Mouse (Mus musculus) hindbrain, embryonic 14.5 days (tissue): Measurements from ENCODE around the gene Cldnd2. TPM values are rescaled to one million over a fixed set of nuclear protein-coding genes. Genes with fewer than 3 reads are reported as not detected.
A peak's percentile ranks its signal among the peaks of the same experiment; 100 is the strongest.

Experiments used
- ATAC-seq: fragments of 200-750 bp; cut with Nextera tagmentation; 2 replicates; pipeline ENCODE4 v1.8.0; 2017; ENCODE audit warnings: moderate number of reproducible peaks, mild to moderate bottlenecking, moderate TSS enrichment, moderate library complexity; ENCODE audit not compliant: low FRiP score
- DNase-seq: peaks from one replicate; pipeline ENCODE4 v3.0.0-alpha.2; 2015; ENCODE audit warnings: low spot score
- H3K27ac ChIP-seq: fragments of 300-500 bp; sonication (generic); 2 replicates; pipeline ENCODE4 v1.5.1; 2014; ENCODE audit warnings: mild to moderate bottlenecking, moderate library complexity
- H3K27me3 ChIP-seq: fragments of 300-500 bp; sonication (generic); 2 replicates; pipeline ENCODE4 v1.6.1; 2014; ENCODE audit warnings: mild to moderate bottlenecking, low read length, mixed read lengths; ENCODE audit not compliant: control insufficient read depth, insufficient read depth
- H3K36me3 ChIP-seq: fragments of 300-500 bp; sonication (generic); replicated peaks from 2 replicates; pipeline ENCODE4 v1.6.1; 2014; ENCODE audit not compliant: control insufficient read depth, insufficient read depth
- H3K4me1 ChIP-seq: fragments of 300-500 bp; sonication (generic); replicated peaks from 2 replicates; pipeline ENCODE4 v1.6.1; 2014; ENCODE audit warnings: antibody characterized with exemption, low read length, mixed read lengths; ENCODE audit not compliant: control insufficient read depth, insufficient read depth
- H3K4me2 ChIP-seq: fragments of 300-500 bp; sonication (generic); replicated peaks from 2 replicates; pipeline ENCODE4 v1.6.1; 2014; ENCODE audit warnings: mild to moderate bottlenecking, moderate library complexity
- H3K4me3 ChIP-seq: fragments of 300-500 bp; sonication (generic); replicated peaks from 2 replicates; pipeline ENCODE4 v1.5.1; 2014; ENCODE audit warnings: mild to moderate bottlenecking, low read length
- H3K9ac ChIP-seq: fragments of 300-500 bp; sonication (generic); 2 replicates; pipeline ENCODE4 v1.6.1; 2014
- H3K9me3 ChIP-seq: fragments of 300-500 bp; sonication (generic); 2 replicates; pipeline ENCODE4 v1.6.1; 2016; ENCODE audit warnings: low read length; ENCODE audit not compliant: control insufficient read depth
- WGBS: fragments of 180-500 bp; shearing (Covaris S2); extraction: QIAGEN DNeasy Blood & Tissue Kit; methylation state at CpG from one replicate; pipeline ENCODE4 v1.1.7; 2014; 5-methylcytosine and 5-hydroxymethylcytosine counted together
- microRNA-seq: library from miRNA; unstranded; fragments of <30 nt; microRNA quantifications from one replicate; pipeline ENCODE4, GENCODE M21; 2016
- polyA plus RNA-seq: library from polyadenylated mRNA; unstranded; fragments of >200 nt; fragmentation: Nextera tagmentation; extraction: Ambion mirVana; gene quantifications from 2 replicates; pipeline ENCODE4 v1.2.1, GENCODE M21; 2014

The Cldnd2 gene
- polyA plus RNA-seq, 1 experiment from 2014 or later, result not detected

DNA sequence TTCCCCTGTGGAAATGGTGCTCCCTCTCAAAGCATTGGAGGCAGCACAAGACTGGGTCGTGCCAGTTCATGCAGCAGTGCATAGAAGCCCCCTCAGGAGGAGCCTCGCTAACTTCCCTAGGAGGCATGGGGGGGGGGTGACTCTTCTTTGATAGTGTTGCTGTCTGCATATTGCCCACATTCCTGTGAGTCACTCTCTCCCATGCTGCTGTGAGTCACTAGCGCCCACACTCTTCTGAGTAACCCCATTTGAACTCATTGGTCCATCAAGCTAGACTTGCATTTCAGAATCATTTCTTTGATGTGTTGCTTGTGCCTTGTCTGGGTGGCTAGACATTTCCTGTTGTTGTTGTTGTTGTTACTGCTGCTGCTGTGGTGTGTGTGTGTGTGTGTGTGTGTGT, 40.6 kb downstream of the Cldnd2 start:
- Histone ChIP-seq H3K4me1 (peaks cover 17% of the 10 kb centered on the region), H3K36me3 (peaks cover 9% of the 10 kb centered on the region), H3K4me3 (no peak overlapping the region), H3K4me2 (no peak overlapping the region), H3K27ac (no peak overlapping the region), H3K9ac (no peak overlapping the region), H3K27me3 (peaks cover 24% of the 10 kb centered on the region), H3K9me3 (no peaks in the 10 kb centered on the region)
- 69% methylated on average over 3 of the region's 3 CpGs for WGBS
- no peak for ATAC-seq
- DNase-seq, result no peak

DNA sequence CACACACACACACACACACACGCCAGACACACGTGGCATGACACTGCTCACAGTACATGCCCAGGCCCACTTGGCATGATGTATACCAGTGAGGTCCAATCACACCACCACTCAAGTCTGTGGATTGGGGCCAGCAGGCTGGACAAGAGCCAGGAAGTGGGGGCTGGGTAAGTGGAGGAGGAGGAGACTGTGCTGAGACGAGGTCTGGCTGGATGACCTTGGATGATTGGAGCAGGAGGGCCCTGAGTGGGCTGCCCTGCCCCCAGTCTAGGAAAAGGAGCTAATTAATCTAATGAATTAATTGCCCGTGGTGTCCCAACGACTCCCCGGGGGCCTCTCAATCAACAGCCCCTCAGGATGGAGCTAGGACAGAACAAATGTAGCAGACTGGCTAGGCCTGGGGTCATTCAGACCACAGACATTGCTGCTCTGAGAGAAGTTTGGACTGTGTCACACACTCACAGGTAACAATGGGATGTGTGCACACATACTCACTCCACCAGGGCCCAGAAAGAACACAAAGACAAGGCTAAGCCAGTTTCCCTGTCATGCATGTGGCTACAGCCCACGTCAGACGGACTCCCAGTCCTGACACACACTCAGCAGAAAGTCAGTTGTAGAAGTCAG, 41.6 kb downstream of the Cldnd2 start:
- H3K4me1 ChIP-seq, result peaks cover 17% of the 10 kb centered on the region
- H3K4me3 ChIP-seq, result no peak overlapping the region
- peaks cover 19% of the 10 kb centered on the region for H3K27me3 ChIP-seq
- H3K4me2 ChIP-seq, result no peak overlapping the region
- no peak overlapping the region for H3K9ac ChIP-seq
- DNase-seq (peak; percentile 62), ATAC-seq (peak; percentile 68)
- WGBS, result 45% methylated on average over 8 of the region's 8 CpGs
- H3K36me3 ChIP-seq, result peaks cover 6% of the 10 kb centered on the region
- no peaks in the 10 kb centered on the region for H3K9me3 ChIP-seq
- H3K27ac ChIP-seq, result 0 out of 2 replicates have a peak overlapping the region, but pooled peaks have one; percentile 5

DNA sequence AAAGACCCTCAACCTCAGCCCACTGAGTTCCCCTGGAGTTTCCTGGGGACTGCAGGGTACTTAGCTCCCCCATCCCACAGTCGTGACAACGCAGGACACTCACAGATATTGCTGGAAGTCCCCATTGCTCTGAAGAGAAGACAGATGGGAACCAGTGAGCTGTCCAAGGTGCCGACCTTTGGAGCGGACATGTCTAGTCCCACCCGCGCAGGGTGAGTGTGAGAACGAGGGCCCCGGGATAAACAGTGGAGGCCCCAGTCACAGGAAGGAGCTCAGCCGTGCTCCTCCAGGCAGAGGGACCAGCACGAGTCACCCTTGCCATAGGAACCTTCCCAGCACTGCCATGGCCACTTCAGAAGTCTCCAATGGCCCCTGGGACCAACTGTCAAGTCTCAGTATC, 42.7 kb downstream of the Cldnd2 start:
- Histone ChIP-seq H3K4me3 (no peak overlapping the region), H3K36me3 (peaks cover 6% of the 10 kb centered on the region), H3K27me3 (peaks cover 8% of the 10 kb centered on the region), H3K27ac (no peak overlapping the region), H3K9me3 (no peaks in the 10 kb centered on the region), H3K4me2 (no peak overlapping the region), H3K9ac (no peak overlapping the region), H3K4me1 (peaks cover 22% of the 10 kb centered on the region)
- DNase-seq (no peak), ATAC-seq (no peak)
- WGBS, result 20% methylated on average over 10 of the region's 10 CpGs

DNA sequence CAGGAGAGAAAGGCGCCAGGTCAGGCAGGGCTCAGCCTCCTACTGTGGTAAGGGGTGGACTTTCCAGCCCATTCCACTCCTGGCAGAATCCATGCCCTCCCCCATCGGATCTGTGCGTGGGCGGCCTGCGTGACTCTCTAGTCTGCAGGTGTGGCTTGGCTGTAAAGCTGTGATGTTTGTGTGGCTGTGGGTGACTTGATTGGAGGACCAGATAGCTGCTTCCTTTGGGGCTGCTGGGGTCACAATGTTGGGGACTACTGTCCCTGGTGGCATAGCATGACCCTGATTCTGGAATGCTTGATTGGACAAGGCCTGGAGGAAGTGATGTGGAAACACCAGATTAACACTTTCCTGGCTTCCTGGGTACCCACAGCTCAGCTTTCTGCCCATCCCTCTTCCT, 48.1 kb downstream of the Cldnd2 start:
- Histone ChIP-seq H3K9me3 (no peaks in the 10 kb centered on the region), H3K4me3 (peak overlapping the region; percentile 64), H3K4me1 (peaks cover 11% of the 10 kb centered on the region), H3K27me3 (no peaks in the 10 kb centered on the region), H3K4me2 (peak overlapping the region; percentile 76), H3K36me3 (no peaks in the 10 kb centered on the region), H3K9ac (peak overlapping the region; percentile 96), H3K27ac (peak overlapping the region; percentile 86; the same call in 1 of the 2 replicates)
- 33% methylated on average over 5 of the region's 5 CpGs for WGBS
- ATAC-seq (no peak), DNase-seq (no peak)

DNA sequence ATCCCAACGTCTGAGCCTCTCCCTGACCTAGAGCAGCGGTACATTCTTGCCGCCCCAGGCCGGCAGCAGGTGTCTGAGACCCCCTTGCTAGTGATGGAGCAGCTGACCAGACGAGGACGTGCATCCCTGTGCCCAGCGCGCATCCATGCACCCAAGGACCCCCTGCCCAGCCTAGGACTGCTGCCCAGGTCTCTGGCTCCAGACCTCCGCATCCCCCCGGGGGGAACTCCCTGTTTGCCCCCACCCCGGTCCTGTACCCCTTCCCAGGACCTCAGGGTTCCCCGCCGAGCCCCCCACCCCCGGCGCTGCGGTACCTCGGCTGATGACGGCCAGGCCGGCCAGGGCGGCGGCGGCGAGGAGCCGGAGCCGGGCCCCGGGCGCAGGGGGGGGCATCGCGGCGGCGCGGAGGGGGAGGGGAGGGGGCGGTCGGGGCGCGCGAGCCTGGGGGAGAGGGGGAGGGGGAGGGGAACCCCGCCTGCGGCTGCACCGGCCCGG, 49.1 kb downstream of the Cldnd2 start, which contains the start of gene Iglon5:
Gene Iglon5 (minus strand): TSS at position 445 of the 495 bp plus-strand sequence.
- WGBS, result under 1% methylated on average over 26 of the region's 41 CpGs
- DNase-seq (no peak), ATAC-seq (peak; percentile 68)
- Histone ChIP-seq H3K36me3 (no peaks in the 10 kb centered on the region), H3K4me1 (peaks cover 11% of the 10 kb centered on the region), H3K27me3 (peaks cover 2% of the 10 kb centered on the region; the same call in 1 of the 2 replicates), H3K9me3 (no peaks in the 10 kb centered on the region), H3K4me2 (peak within 1 kb of the TSS; percentile 76), H3K9ac (peak within 1 kb of the TSS; percentile 96), H3K4me3 (peak within 1 kb of the TSS; percentile 64), H3K27ac (peak within 1 kb of the TSS; percentile 86)

DNA sequence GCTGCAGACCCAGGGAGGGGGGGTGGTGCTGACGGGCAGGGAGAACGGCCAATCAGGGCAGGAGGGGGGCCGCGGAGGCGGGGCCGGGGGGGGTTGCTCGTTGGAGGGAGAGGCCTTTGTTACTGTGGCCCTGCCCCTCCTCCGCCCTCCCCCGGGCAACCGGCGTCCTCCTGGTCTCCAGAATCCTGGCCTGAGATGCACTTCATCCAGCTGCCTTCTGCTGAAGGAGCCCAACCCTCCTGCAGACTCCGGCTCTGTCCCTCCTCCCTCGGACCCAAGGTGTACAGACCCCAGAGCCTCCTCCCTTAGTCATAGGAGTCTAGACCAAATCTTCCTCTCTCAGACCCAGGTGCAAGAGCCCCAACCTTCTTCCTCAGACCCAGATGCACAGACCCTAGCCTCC, 49.6 kb downstream of the Cldnd2 start:
- peak; percentile 90 for ATAC-seq
- 2% methylated on average over 3 of the region's 13 CpGs for WGBS
- Histone ChIP-seq H3K27me3 (peaks cover 7% of the 10 kb centered on the region; the same call in 1 of the 2 replicates), H3K4me1 (peaks cover 11% of the 10 kb centered on the region), H3K27ac (peak overlapping the region; percentile 86), H3K4me3 (peak overlapping the region; percentile 64), H3K36me3 (no peaks in the 10 kb centered on the region), H3K9me3 (no peaks in the 10 kb centered on the region), H3K9ac (peak overlapping the region; percentile 96), H3K4me2 (peak overlapping the region; percentile 76)
- DNase-seq, result peak; percentile 82

DNA sequence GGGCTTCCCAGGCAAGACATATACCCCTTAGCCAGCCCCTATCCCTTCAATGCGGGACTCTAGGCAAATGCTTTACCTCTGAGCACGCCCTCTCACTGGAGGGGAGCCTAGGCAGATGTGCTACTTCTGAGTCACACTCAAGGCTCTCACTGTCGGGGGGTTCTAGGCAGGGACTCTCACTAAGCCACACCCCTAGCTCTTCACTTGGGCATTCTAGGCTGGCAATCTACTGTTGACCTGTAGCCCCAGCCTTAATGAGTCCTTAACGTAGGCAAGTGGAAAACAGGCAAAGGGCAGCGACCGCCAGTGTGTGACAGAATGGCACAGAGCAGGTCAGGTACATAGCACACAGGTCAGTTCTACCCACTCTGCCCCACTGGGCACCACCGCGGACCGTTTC, 50.3 kb downstream of the Cldnd2 start:
- DNase-seq (no peak), ATAC-seq (no peak)
- WGBS, result 66% methylated on average over 9 of the region's 9 CpGs
- peak overlapping the region; percentile 76 for H3K4me2 ChIP-seq
- H3K9me3 ChIP-seq, result no peaks in the 10 kb centered on the region
- H3K4me3 ChIP-seq, result peak overlapping the region; percentile 64
- no peaks in the 10 kb centered on the region for H3K36me3 ChIP-seq
- H3K9ac ChIP-seq, result no peak overlapping the region; the same call in 1 of the 2 replicates
- peaks cover 11% of the 10 kb centered on the region for H3K4me1 ChIP-seq
- peak overlapping the region; percentile 86; the same call in 1 of the 2 replicates for H3K27ac ChIP-seq
- peaks cover 8% of the 10 kb centered on the region; the same call in 1 of the 2 replicates for H3K27me3 ChIP-seq

Small RNA genes lying within 50 kb of the gene (microRNA-seq; reads per million reads assigned to microRNA genes)
- gene Mir7051, result 0.97 reads per million

Other genes starting within 250 kb of the Cldnd2 start
- gene Zfp715, start 127.5 kb upstream of the Cldnd2 start, polyA plus RNA-seq, result 21.6 and 27.6 TPM in 2 replicates
- 0.12 TPM in 1 of 2 replicates, not detected in the other for gene Siglecf, start 89.4 kb upstream of the Cldnd2 start, polyA plus RNA-seq
- not detected in 2 replicates for gene Siglecg, start 32.6 kb upstream of the Cldnd2 start, polyA plus RNA-seq
- not detected in 2 replicates for gene Lim2, start 13.1 kb upstream of the Cldnd2 start, polyA plus RNA-seq
- not detected in 2 replicates for gene Nkg7, start 3.7 kb upstream of the Cldnd2 start, polyA plus RNA-seq
- 122 and 144 TPM in 2 replicates for gene Etfb, start 3.3 kb downstream of the Cldnd2 start, polyA plus RNA-seq
- gene Gm45233, start 3.3 kb downstream of the Cldnd2 start, polyA plus RNA-seq, result 0.62 TPM in 1 of 2 replicates, not detected in the other
- gene Vsig10l, start 22.4 kb downstream of the Cldnd2 start, polyA plus RNA-seq, result 15.6 and 17.8 TPM in 2 replicates
- 10.0 and 11.1 TPM in 2 replicates for gene Iglon5, start 49.3 kb downstream of the Cldnd2 start, polyA plus RNA-seq
- 0.31 TPM in 1 of 2 replicates, not detected in the other for gene 4931406B18Rik, start 65.2 kb downstream of the Cldnd2 start, polyA plus RNA-seq
- gene Cd33, start 103.6 kb downstream of the Cldnd2 start, polyA plus RNA-seq, result 1.1 TPM in 2 replicates
- gene Zfp658, start 121.5 kb downstream of the Cldnd2 start, polyA plus RNA-seq, result 8.0 and 8.5 TPM in 2 replicates
- 17.4 and 18.3 TPM in 2 replicates for gene Zfp719, start 138.8 kb downstream of the Cldnd2 start, polyA plus RNA-seq
- gene Zfp819, start 166.4 kb downstream of the Cldnd2 start, polyA plus RNA-seq, result 0.57 and 1.0 TPM in 2 replicates
- gene Ceacam18, start 193.9 kb downstream of the Cldnd2 start, polyA plus RNA-seq, result not detected in 2 replicates
- gene Siglece, start 219.4 kb downstream of the Cldnd2 start, polyA plus RNA-seq, result 0.14 and 0.40 TPM in 2 replicates
- gene Ctu1, start 231.2 kb downstream of the Cldnd2 start, polyA plus RNA-seq, result 14.6 and 15.1 TPM in 2 replicates
- not detected in 2 replicates for gene Klk14, start 249.6 kb downstream of the Cldnd2 start, polyA plus RNA-seq